In genomic region chr2:152093356-152093792, GRCm38 (mm10) we compare ENCODE assay signal across 8 mouse cellular contexts. TPM values are rescaled to one million over a fixed set of nuclear protein-coding genes. Genes with fewer than 3 reads are reported as not detected.
DNase-seq lines count a peak whose midpoint lies in the region; ATAC-seq and TF ChIP-seq lines count a peak whose summit lies in the region.
"Had no signal": no experiment of that assay in that cellular context is flagged by ENCODE, and none has a peak within 500 bp of the region (broad histone marks: within the 10 kb centered on the region; RNA-seq: fewer than 3 reads in every experiment).

No protein-coding gene starts in this region.

- WGBS in liver, embryonic 12.5 days (ENCODE audit: insufficient replicate concordance), result 3% methylated on average over 60 of the region's 60 CpGs
- WGBS in small intestine, adult 2 months, result 2% methylated on average over 60 of the region's 60 CpGs

- TF ChIP-seq POLR2A in small intestine, adult 2 months (IDR thresholded peaks at IDR 0.05; ENCODE audit: low read depth, low read length), result no peak

- H3K4me1 ChIP-seq in liver, embryonic 12.5 days, result peaks cover 7% of the 10 kb centered on the region
- peaks cover 7% of the 10 kb centered on the region for H3K4me1 ChIP-seq in small intestine, adult 2 months (ENCODE audit: control insufficient read depth, insufficient read depth, insufficient read length, low read length)

- H3K27me3 ChIP-seq in liver, embryonic 12.5 days (replicated peaks), result peaks cover 98% of the 10 kb centered on the region
- peaks cover 24% of the 10 kb centered on the region for H3K27me3 ChIP-seq in small intestine, adult 2 months (ENCODE audit: control insufficient read depth, insufficient read depth, low read length)

- no peaks in the 10 kb centered on the region for H3K36me3 ChIP-seq in liver, embryonic 12.5 days
- no peaks in the 10 kb centered on the region for H3K36me3 ChIP-seq in small intestine, adult 2 months (ENCODE audit: control insufficient read depth, insufficient read depth, low read length)

- DNase-seq in layer of hippocampus, postnatal 25 days (ENCODE audit: extremely low spot score in 1 of 2, low spot score in 1 of 2), result peak; percentile 52 to 54
- DNase-seq in layer of hippocampus, adult 9-10 months (ENCODE audit: low spot score), result no peak
- peak; percentile 73 for DNase-seq in brain, adult 2 months (ENCODE audit: low read depth, low spot score)
- no peak for DNase-seq in yolk sac, embryonic 10.5 days (ENCODE audit: low spot score)

- H3K9me3 ChIP-seq in liver, embryonic 12.5 days (replicated peaks), result no peaks in the 10 kb centered on the region

- no peak overlapping the region for H3K9ac ChIP-seq in liver, embryonic 12.5 days

- TF ChIP-seq CTCF in small intestine, adult 2 months (IDR thresholded peaks at IDR 0.05; ENCODE audit: extremely low read depth, insufficient read length, insufficient replicate concordance, low read depth, low read length), result no peak

- peak overlapping the region; percentile 61 for H3K4me2 ChIP-seq in liver, embryonic 12.5 days

- peak overlapping the region; percentile 40 for H3K4me3 ChIP-seq in liver, embryonic 12.5 days
- H3K4me3 ChIP-seq in small intestine, adult 2 months (ENCODE audit: low read depth, low read length), result peak overlapping the region; percentile 56

- peak; percentile 50 for ATAC-seq in granulocyte monocyte progenitor cell, adult 5-6 weeks (replicated peaks; ENCODE audit: poor library complexity, severe bottlenecking)
- no peak for ATAC-seq in liver, embryonic 12.5 days

- no peak overlapping the region for H3K27ac ChIP-seq in liver, embryonic 12.5 days
- no peak overlapping the region for H3K27ac ChIP-seq in small intestine, adult 2 months (ENCODE audit: insufficient read depth, low read depth, low read length)

RNA-seq across cellular contexts. Expression of gene Srxn1, which starts 11.9 kb away (rescaled TPM):
- 10 to 100 TPM; 67.2 to 75.2 TPM for total RNA-seq in layer of hippocampus, postnatal 25 days (2021)
- total RNA-seq in granulocyte monocyte progenitor cell, adult 5-6 weeks (2014; fragmentation: Nextera tagmentation), result 0.47 and 5.5 TPM in 2 replicates
- 1.3 and 2.0 TPM in 2 replicates for total RNA-seq in granulocyte monocyte progenitor cell, adult 5-6 weeks (2017)
- 23.1 and 27.2 TPM in 2 replicates for polyA plus RNA-seq in liver, embryonic 12.5 days (2016; fragmentation: Nextera tagmentation; extraction: Ambion mirVana)
- 184 and 579 TPM in 2 replicates for polyA plus RNA-seq in small intestine, adult 2 months (2012; rRNA removed)

RNA-seq across cellular contexts. Expression of gene Scrt2, which starts 12.0 kb away (rescaled TPM):
- 10 to 100 TPM; 21.1 to 23.1 TPM for total RNA-seq in layer of hippocampus, postnatal 25 days (2021)
- not detected in 2 replicates for total RNA-seq in granulocyte monocyte progenitor cell, adult 5-6 weeks (2014; fragmentation: Nextera tagmentation)
- total RNA-seq in granulocyte monocyte progenitor cell, adult 5-6 weeks (2017), result not detected in 2 replicates
- polyA plus RNA-seq in liver, embryonic 12.5 days (2016; fragmentation: Nextera tagmentation; extraction: Ambion mirVana), result not detected in 2 replicates
- 0.03 TPM in 1 of 2 replicates, not detected in the other for polyA plus RNA-seq in small intestine, adult 2 months (2012; rRNA removed)
- total RNA-seq: common myeloid progenitor, adult 5-6 weeks had no signal

RNA-seq across cellular contexts. Expression of gene Tcf15, which starts 50.0 kb away (rescaled TPM):
- total RNA-seq in layer of hippocampus, postnatal 25 days (2021), result 1 to 10 TPM; 4.3 to 4.7 TPM
- total RNA-seq in granulocyte monocyte progenitor cell, adult 5-6 weeks (2014; fragmentation: Nextera tagmentation), result not detected in 2 replicates
- not detected in 2 replicates for total RNA-seq in granulocyte monocyte progenitor cell, adult 5-6 weeks (2017)
- polyA plus RNA-seq in liver, embryonic 12.5 days (2016; fragmentation: Nextera tagmentation; extraction: Ambion mirVana), result 0.42 and 0.94 TPM in 2 replicates
- polyA plus RNA-seq in small intestine, adult 2 months (2012; rRNA removed), result 5.6 and 6.4 TPM in 2 replicates

Comparison
In these comparisons a context has a peak if more than half of its experiments do, and no peak if none do; other contexts are left out.
1. DNase-seq: peak in layer of hippocampus, postnatal 25 days (2 of 2) and brain, adult 2 months (single experiment); none in layer of hippocampus, adult 9-10 months (single experiment) and yolk sac, embryonic 10.5 days (single experiment).
2. RNA of gene Srxn1, which starts 11.9 kb away (total RNA-seq): 67.2 to 75.2 TPM in layer of hippocampus, postnatal 25 days; 0.47 to 5.5 TPM in granulocyte monocyte progenitor cell, adult 5-6 weeks; every median in the first group is over 10 times any median in the second.
3. RNA of gene Scrt2, which starts 12.0 kb away (total RNA-seq): 21.1 to 23.1 TPM in layer of hippocampus, postnatal 25 days; not detected in granulocyte monocyte progenitor cell, adult 5-6 weeks; every median in the first group is over 10 times any median in the second.
4. RNA of gene Tcf15, which starts 50.0 kb away (total RNA-seq): 4.3 to 4.7 TPM in layer of hippocampus, postnatal 25 days; not detected in granulocyte monocyte progenitor cell, adult 5-6 weeks; every median in the first group is over 4 times any median in the second.